ENCODE assay signal across 9 mouse cellular contexts in the genomic region with DNA sequence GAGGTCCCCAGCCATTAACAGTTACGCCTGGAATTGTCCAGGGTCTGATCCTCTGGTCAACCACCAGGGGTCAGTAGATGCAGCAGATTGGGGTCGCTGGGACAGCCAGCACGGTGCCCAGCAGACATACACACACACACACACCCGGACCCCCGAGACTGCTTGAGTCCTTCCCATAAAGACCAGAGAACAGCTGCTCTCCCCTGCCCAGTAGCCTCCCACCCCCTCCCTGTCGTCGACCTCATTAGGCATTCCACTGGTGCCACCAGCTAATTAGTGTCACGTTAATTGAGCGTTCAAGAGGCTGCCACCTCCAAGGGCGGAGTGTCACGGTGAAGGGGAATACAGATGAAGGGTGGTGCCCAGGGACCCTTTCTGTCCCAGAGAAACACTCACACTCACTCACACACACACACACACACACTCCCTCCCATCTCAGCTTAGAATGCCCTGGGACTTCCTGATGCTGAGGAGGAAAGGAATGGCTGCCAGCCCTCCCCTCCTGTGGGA. TPM values are rescaled to one million over a fixed set of nuclear protein-coding genes. Genes with fewer than 3 reads are reported as not detected.
DNase-seq lines count a peak whose midpoint lies in the region; ATAC-seq and TF ChIP-seq lines count a peak whose summit lies in the region.
"Had no signal": no experiment of that assay in that cellular context is flagged by ENCODE, and none has a peak within 500 bp of the region (broad histone marks: within the 10 kb centered on the region; RNA-seq: fewer than 3 reads in every experiment).

No protein-coding gene starts in this region.

- intact Hi-C loops in gastrocnemius, adult 2 months (cut with DNase I) = no loop called here
- intact Hi-C loops in gastrocnemius, postnatal 14 days (cut with DNase I; ENCODE audit: low total_unique reads) = no loop called here

- no peaks in the 10 kb centered on the region for H3K9me3 ChIP-seq in limb, embryonic 10.5 days (replicated peaks)
- no peaks in the 10 kb centered on the region for H3K9me3 ChIP-seq in stomach, postnatal 0 days (ENCODE audit: control insufficient read depth, low read length)
- H3K9me3 ChIP-seq: limb, embryonic 15.5 days had no signal

- H3K4me1 ChIP-seq in thymus, adult 2 months (replicated peaks; ENCODE audit: control insufficient read depth, insufficient read depth, low read length) = peaks cover 10% of the 10 kb centered on the region
- peaks cover 55% of the 10 kb centered on the region for H3K4me1 ChIP-seq in limb, embryonic 10.5 days
- 0 out of 2 replicates have a peak, but pooled peaks cover 4% of the 10 kb centered on the region for H3K4me1 ChIP-seq in stomach, postnatal 0 days (replicated peaks; ENCODE audit: control insufficient read depth, insufficient read depth)

- 0 out of 2 replicates have a peak, but pooled peaks have one; percentile 25 for ATAC-seq in stomach, postnatal 0 days (ENCODE audit: low FRiP score, low TSS enrichment)

- 71% methylated on average over 11 of the region's 11 CpGs for WGBS in thymus, adult 2 months
- WGBS in limb, embryonic 10.5 days = 23% methylated on average over 11 of the region's 11 CpGs
- WGBS in stomach, postnatal 0 days = 52% methylated on average over 11 of the region's 11 CpGs

- no peak for TF ChIP-seq EP300 in stomach, postnatal 0 days (optimal IDR thresholded peaks at IDR 0.05)

- H3K27ac ChIP-seq in gastrocnemius, adult 2 months = no peak overlapping the region
- H3K27ac ChIP-seq in thymus, adult 2 months (ENCODE audit: control insufficient read depth, insufficient read depth, low read length) = no peak overlapping the region
- H3K27ac ChIP-seq in limb, embryonic 10.5 days = 0 out of 2 replicates have a peak overlapping the region, but pooled peaks have one; percentile 43
- no peak overlapping the region for H3K27ac ChIP-seq in stomach, postnatal 0 days (replicated peaks)
- H3K27ac ChIP-seq: limb, embryonic 15.5 days had no signal

- no peaks in the 10 kb centered on the region for H3K27me3 ChIP-seq in thymus, adult 2 months (ENCODE audit: control insufficient read depth, insufficient read depth, low read length)
- peaks cover 9% of the 10 kb centered on the region for H3K27me3 ChIP-seq in limb, embryonic 10.5 days (ENCODE audit: low read depth, poor library complexity, severe bottlenecking)
- no peaks in the 10 kb centered on the region for H3K27me3 ChIP-seq in stomach, postnatal 0 days (ENCODE audit: control insufficient read depth, insufficient read depth, low read length)

- TF ChIP-seq POLR2A in thymus, adult 2 months (IDR thresholded peaks at IDR 0.05; ENCODE audit: control insufficient read depth, extremely low read depth, insufficient read depth, low read length, poor library complexity) = no peak

- no peak for DNase-seq in gastrocnemius, adult 2 months
- no peak for DNase-seq in gastrocnemius, postnatal 14 days
- no peak for DNase-seq in thymus, adult 2 months
- DNase-seq in thymus, postnatal 0 days (ENCODE audit: low spot score) = no peak
- DNase-seq in limb, embryonic 10.5 days (ENCODE audit: low spot score) = peak; percentile 63
- DNase-seq in stomach, postnatal 0 days (ENCODE audit: low spot score) = no peak
- no peak for DNase-seq in gastrocnemius, postnatal 10 days
- DNase-seq in right cerebral cortex, adult 18-20 months = no peak

- H3K36me3 ChIP-seq in thymus, adult 2 months (ENCODE audit: control insufficient read depth, insufficient read depth, low read length) = no peaks in the 10 kb centered on the region
- H3K36me3 ChIP-seq in limb, embryonic 10.5 days = no peaks in the 10 kb centered on the region
- H3K36me3 ChIP-seq in stomach, postnatal 0 days (ENCODE audit: control insufficient read depth, insufficient read depth, low read length) = no peaks in the 10 kb centered on the region
- H3K36me3 ChIP-seq: limb, embryonic 15.5 days had no signal

- TF ChIP-seq CTCF in gastrocnemius, adult 2 months (IDR thresholded peaks at IDR 0.05) = peak; percentile 50
- TF ChIP-seq CTCF in thymus, adult 2 months (IDR thresholded peaks at IDR 0.05; ENCODE audit: borderline replicate concordance, control insufficient read depth, extremely low read depth, insufficient read depth, low read length, poor library complexity) = peak; percentile 49; the same call in 1 of the 2 replicates
- TF ChIP-seq CTCF in stomach, postnatal 0 days (IDR thresholded peaks at IDR 0.05; ENCODE audit: low read depth) = peak; percentile 73

- no peak overlapping the region for H3K4me2 ChIP-seq in stomach, postnatal 0 days (replicated peaks; ENCODE audit: low read depth)
- H3K4me2 ChIP-seq: limb, embryonic 15.5 days had no signal

- H3K4me3 ChIP-seq in gastrocnemius, adult 2 months = no peak overlapping the region
- H3K4me3 ChIP-seq in thymus, adult 2 months (ENCODE audit: control insufficient read depth, insufficient read depth, low read length) = no peak overlapping the region
- no peak overlapping the region for H3K4me3 ChIP-seq in limb, embryonic 10.5 days
- no peak overlapping the region for H3K4me3 ChIP-seq in stomach, postnatal 0 days (ENCODE audit: low read depth, low read length)
- H3K4me3 ChIP-seq: limb, embryonic 15.5 days had no signal

- no peak overlapping the region for H3K9ac ChIP-seq in stomach, postnatal 0 days (ENCODE audit: low read length)
- H3K9ac ChIP-seq: limb, embryonic 15.5 days had no signal

RNA-seq across cellular contexts. Expression of a gene that starts 37.0 kb away (rescaled TPM):
- total RNA-seq in gastrocnemius, adult 2 months (2021) = 1 to 10 TPM in 1 of 2 experiments, under 1 TPM in 1; 0.18 to 1.1 TPM
- total RNA-seq in gastrocnemius, postnatal 14 days (2021) = under 1 TPM; 0.49 to 0.96 TPM
- 15.3 and 18.4 TPM in 2 replicates for polyA plus RNA-seq in thymus, adult 2 months (2012; rRNA removed)
- 1.6 and 2.3 TPM in 2 replicates for polyA plus RNA-seq in thymus, postnatal 0 days (2015; fragmentation: Nextera tagmentation; extraction: Ambion mirVana)
- polyA plus RNA-seq in limb, embryonic 10.5 days (2016; fragmentation: Nextera tagmentation; extraction: Ambion mirVana) = 1.4 and 1.9 TPM in 2 replicates
- 0.79 and 0.98 TPM in 2 replicates for polyA plus RNA-seq in stomach, postnatal 0 days (2015; fragmentation: Nextera tagmentation; extraction: Ambion mirVana)
- 1 to 10 TPM; 1.5 to 1.8 TPM for total RNA-seq in gastrocnemius, postnatal 10 days (2021)

RNA-seq across cellular contexts. Expression of a gene that starts 53.4 kb away (rescaled TPM):
- total RNA-seq in gastrocnemius, adult 2 months (2021) = 1 to 10 TPM; 1.9 to 2.0 TPM
- total RNA-seq in gastrocnemius, postnatal 14 days (2021) = 1 to 10 TPM; 1.6 to 1.8 TPM
- polyA plus RNA-seq in thymus, adult 2 months (2012; rRNA removed) = 4.2 and 6.5 TPM in 2 replicates
- 1.1 TPM in 2 replicates for polyA plus RNA-seq in thymus, postnatal 0 days (2015; fragmentation: Nextera tagmentation; extraction: Ambion mirVana)
- polyA plus RNA-seq in limb, embryonic 10.5 days (2016; fragmentation: Nextera tagmentation; extraction: Ambion mirVana) = 0.31 TPM in 2 replicates
- polyA plus RNA-seq in stomach, postnatal 0 days (2015; fragmentation: Nextera tagmentation; extraction: Ambion mirVana) = 2.1 and 2.8 TPM in 2 replicates
- 1 to 10 TPM; 2.1 to 2.5 TPM for total RNA-seq in gastrocnemius, postnatal 10 days (2021)
